Mouse (Mus musculus) heart, adult 2 months (tissue): Measurements from ENCODE around the gene Stk17b.

Source experiments
- CTCF ChIP-seq: fragments of 200-600 bp; IDR thresholded peaks from 2 replicates; pipeline ENCODE4 v1.8.1; 2022; ENCODE audit warnings: antibody characterized with exemption, mild to moderate bottlenecking, moderate library complexity
- POLR2A ChIP-seq: fragments of 200-500 bp; IDR thresholded peaks from 2 replicates; pipeline ENCODE4 v1.6.1; 2011; ENCODE audit warnings: mild to moderate bottlenecking, low read depth, low read length, control low read depth; ENCODE audit not compliant: insufficient read depth

DNA sequence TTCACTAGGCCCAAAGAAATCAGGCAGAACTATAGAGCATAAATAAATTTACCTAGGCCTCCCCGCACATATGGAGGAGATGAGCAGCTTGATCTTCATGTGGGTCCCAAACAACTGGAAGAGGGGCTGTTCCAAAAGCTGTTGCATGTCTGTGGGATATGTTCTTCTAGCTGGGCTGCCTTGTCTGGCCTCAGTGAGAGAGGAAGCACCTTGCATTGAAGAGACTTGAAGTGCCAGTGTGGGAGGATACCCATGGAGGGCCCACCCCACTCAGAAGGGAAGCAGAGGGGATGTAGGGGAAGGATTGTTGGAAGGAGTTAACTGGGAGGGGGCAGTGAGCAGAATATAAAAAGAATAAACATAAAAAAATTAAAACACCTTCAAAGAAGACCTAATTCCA is 33.9 kb downstream of the Stk17b start:
- TF ChIP-seq POLR2A (no peak), CTCF (no peak)
